Mouse (Mus musculus): ENCODE measurements at regions not wholly inside any gene's neighbourhood (a gene's known extent, or its start where the extent isn't known, plus 50 kb on each side); places are given as distances from the start of the nearest gene placed in this dataset.

DNA sequence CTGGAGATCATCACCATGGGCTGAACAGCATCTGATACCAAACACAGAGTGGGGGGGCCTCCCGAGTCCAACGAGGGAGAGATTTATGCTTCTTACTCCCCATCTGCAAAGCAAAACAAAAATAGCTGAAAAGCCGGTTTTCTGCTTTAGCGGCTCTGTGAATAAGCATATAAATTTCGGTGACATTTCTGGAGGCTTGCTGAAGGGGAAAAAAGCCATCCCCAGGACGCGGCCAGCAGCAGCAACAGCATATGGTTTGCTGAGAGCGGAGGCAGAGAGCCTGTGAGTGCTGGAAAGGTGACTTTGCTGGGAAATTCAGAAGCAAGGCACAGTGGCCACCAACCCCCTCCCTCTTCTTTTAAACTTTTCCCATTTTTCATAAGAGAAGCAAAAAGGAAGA lies 197.7 kb downstream of the H2al1j start:
- DNase-seq (ENCODE audit: low spot score) (no peak), ATAC-seq (ENCODE audit: extremely low read depth, insufficient number of reproducible peaks, low FRiP score, poor library complexity, severe bottlenecking) (no peak)
- no peak for TF ChIP-seq TAL1 (conservative IDR thresholded peaks at IDR 0.05; ENCODE audit: low read depth, low read length)
- TF ChIP-seq POLR2AphosphoS5 (IDR thresholded peaks at IDR 0.05; ENCODE audit: insufficient replicate concordance, low read depth, low read length) = no peak
- TF ChIP-seq GATA2 (IDR thresholded peaks at IDR 0.05; ENCODE audit: borderline replicate concordance, low read depth, low read length) = no peak
- no peak for TF ChIP-seq CTCF (IDR thresholded peaks at IDR 0.05; ENCODE audit: low read depth, low read length)
- TF ChIP-seq GATA1 (IDR thresholded peaks at IDR 0.05; ENCODE audit: borderline replicate concordance, low read length) = no peak
- H3K4me1 ChIP-seq (ENCODE audit: insufficient read depth, low read depth, low read length) = no peaks in the 10 kb centered on the region
- H3K9me3 ChIP-seq (replicated peaks) = no peaks in the 10 kb centered on the region
- no peak overlapping the region for H3K4me3 ChIP-seq (ENCODE audit: low read depth, low read length)
- H3K27me3 ChIP-seq (ENCODE audit: insufficient read depth, low read length) = no peaks in the 10 kb centered on the region
- H3K36me3 ChIP-seq (replicated peaks) = no peaks in the 10 kb centered on the region

DNA sequence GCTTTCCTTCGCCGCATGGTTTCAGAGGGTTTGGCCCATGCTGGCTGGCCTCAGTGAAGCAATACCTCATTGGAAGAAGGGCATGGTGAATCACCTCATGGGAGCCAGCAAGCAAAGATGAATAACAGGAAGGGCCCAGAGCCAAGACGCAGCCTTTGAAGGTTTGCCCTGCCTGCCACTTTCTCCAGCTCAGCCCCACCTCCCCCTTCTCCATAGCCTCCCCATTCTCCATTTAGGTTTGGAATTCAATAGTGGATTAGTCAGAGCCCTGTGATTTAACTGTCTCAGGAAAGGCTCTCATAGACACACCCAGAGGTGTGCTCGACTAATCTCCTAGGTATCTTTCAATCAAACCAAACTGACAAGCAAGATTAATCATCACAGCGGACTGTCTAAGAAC lies 201.0 kb downstream of the H2al1j start:
- H3K4me1 ChIP-seq (ENCODE audit: insufficient read depth, low read depth, low read length) = no peaks in the 10 kb centered on the region
- H3K27me3 ChIP-seq (ENCODE audit: insufficient read depth, low read length) = 0 out of 2 replicates have a peak, but pooled peaks cover 2% of the 10 kb centered on the region
- ATAC-seq (ENCODE audit: extremely low read depth, insufficient number of reproducible peaks, low FRiP score, poor library complexity, severe bottlenecking) = no peak
- H3K9me3 ChIP-seq (replicated peaks) = no peaks in the 10 kb centered on the region
- no peak overlapping the region for H3K4me3 ChIP-seq (ENCODE audit: low read depth, low read length)
- H3K36me3 ChIP-seq (replicated peaks) = no peaks in the 10 kb centered on the region
- TF ChIP-seq CTCF (IDR thresholded peaks at IDR 0.05; ENCODE audit: low read depth, low read length) (no peak), GATA1 (IDR thresholded peaks at IDR 0.05; ENCODE audit: borderline replicate concordance, low read length) (no peak), POLR2AphosphoS5 (IDR thresholded peaks at IDR 0.05; ENCODE audit: insufficient replicate concordance, low read depth, low read length) (no peak), TAL1 (conservative IDR thresholded peaks at IDR 0.05; ENCODE audit: low read depth, low read length) (no peak), GATA2 (IDR thresholded peaks at IDR 0.05; ENCODE audit: borderline replicate concordance, low read depth, low read length) (no peak)
- DNase-seq (ENCODE audit: low spot score) = no peak

DNA sequence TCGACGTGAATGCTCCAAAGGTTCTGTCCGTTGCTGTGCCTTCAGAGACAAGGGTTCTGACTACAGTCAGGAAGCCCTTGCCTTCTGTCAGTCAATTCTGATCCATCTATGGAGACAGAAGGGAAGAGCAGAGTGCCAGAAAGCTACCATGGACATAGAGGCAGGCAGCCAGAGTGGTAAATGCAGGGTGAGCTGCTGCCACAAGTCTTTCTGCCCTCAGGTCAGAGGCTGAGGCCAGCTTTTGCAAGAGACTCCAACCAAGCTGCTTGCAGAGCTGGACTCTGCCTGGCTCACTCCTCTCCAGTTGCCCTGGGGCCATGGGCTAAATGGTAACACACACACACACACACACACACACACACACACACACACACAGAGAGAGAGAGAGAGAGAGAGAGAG lies 201.6 kb downstream of the H2al1j start:
- ATAC-seq (ENCODE audit: extremely low read depth, insufficient number of reproducible peaks, low FRiP score, poor library complexity, severe bottlenecking) (no peak), DNase-seq (ENCODE audit: low spot score) (no peak)
- TF ChIP-seq CTCF (IDR thresholded peaks at IDR 0.05; ENCODE audit: low read depth, low read length) = no peak
- TF ChIP-seq TAL1 (conservative IDR thresholded peaks at IDR 0.05; ENCODE audit: low read depth, low read length) = no peak
- no peak for TF ChIP-seq POLR2AphosphoS5 (IDR thresholded peaks at IDR 0.05; ENCODE audit: insufficient replicate concordance, low read depth, low read length)
- TF ChIP-seq GATA1 (IDR thresholded peaks at IDR 0.05; ENCODE audit: borderline replicate concordance, low read length) = no peak
- TF ChIP-seq GATA2 (IDR thresholded peaks at IDR 0.05; ENCODE audit: borderline replicate concordance, low read depth, low read length) = no peak
- H3K27me3 ChIP-seq (ENCODE audit: insufficient read depth, low read length) = 0 out of 2 replicates have a peak, but pooled peaks cover 2% of the 10 kb centered on the region
- no peaks in the 10 kb centered on the region for H3K4me1 ChIP-seq (ENCODE audit: insufficient read depth, low read depth, low read length)
- H3K36me3 ChIP-seq (replicated peaks) = no peaks in the 10 kb centered on the region
- H3K4me3 ChIP-seq (ENCODE audit: low read depth, low read length) = no peak overlapping the region
- H3K9me3 ChIP-seq (replicated peaks) = no peaks in the 10 kb centered on the region

DNA sequence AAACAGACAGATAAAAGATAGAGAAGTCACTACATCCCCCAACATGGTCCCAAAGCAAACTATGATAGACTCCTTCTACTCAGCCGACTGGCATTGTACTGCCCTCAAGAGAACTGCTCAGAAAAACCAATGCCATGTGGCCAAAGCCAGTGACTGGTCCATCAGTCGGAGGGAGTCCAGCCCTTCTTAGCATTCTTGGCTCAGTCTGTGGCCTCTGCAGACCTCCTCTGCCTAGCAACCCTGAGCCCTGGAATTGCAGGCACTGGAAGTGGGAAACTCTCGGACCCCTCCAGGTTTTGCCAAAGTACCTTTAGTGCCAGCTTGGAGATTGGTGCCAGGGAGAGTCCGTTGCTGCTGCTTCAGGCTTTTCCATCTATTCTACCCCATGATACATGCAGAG lies 205.2 kb downstream of the H2al1j start:
- H3K4me1 ChIP-seq (ENCODE audit: insufficient read depth, low read depth, low read length) = no peaks in the 10 kb centered on the region
- DNase-seq (ENCODE audit: low spot score) (no peak), ATAC-seq (ENCODE audit: extremely low read depth, insufficient number of reproducible peaks, low FRiP score, poor library complexity, severe bottlenecking) (no peak)
- H3K36me3 ChIP-seq (replicated peaks) = no peaks in the 10 kb centered on the region
- H3K27me3 ChIP-seq (ENCODE audit: insufficient read depth, low read length) = 0 out of 2 replicates have a peak, but pooled peaks cover 2% of the 10 kb centered on the region
- H3K4me3 ChIP-seq (ENCODE audit: low read depth, low read length) = no peak overlapping the region
- no peaks in the 10 kb centered on the region for H3K9me3 ChIP-seq (replicated peaks)
- TF ChIP-seq POLR2AphosphoS5 (IDR thresholded peaks at IDR 0.05; ENCODE audit: insufficient replicate concordance, low read depth, low read length) (no peak), CTCF (IDR thresholded peaks at IDR 0.05; ENCODE audit: low read depth, low read length) (no peak), TAL1 (conservative IDR thresholded peaks at IDR 0.05; ENCODE audit: low read depth, low read length) (no peak), GATA2 (IDR thresholded peaks at IDR 0.05; ENCODE audit: borderline replicate concordance, low read depth, low read length) (no peak), GATA1 (IDR thresholded peaks at IDR 0.05; ENCODE audit: borderline replicate concordance, low read length) (no peak)

DNA sequence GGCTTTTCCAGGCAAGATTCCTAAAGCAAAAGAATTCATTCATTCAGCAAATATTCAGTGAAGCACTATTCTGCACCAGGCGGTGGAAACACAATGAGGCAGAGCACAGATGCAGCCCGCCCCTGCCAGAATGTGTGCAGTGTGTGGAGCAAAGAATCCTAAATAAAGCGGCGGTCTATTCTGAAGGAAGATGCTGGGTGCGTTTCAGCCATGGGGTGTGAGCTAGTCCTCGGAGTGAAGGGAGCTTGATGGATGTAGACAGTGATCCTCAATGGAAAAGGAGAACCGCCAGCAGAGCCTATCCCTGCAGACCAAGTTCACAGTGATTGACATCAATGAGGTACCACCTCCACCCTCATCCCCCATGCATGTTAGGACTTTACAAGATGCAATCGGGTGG lies 206.2 kb downstream of the H2al1j start:
- Histone ChIP-seq H3K4me1 (ENCODE audit: insufficient read depth, low read depth, low read length) (no peaks in the 10 kb centered on the region), H3K4me3 (ENCODE audit: low read depth, low read length) (no peak overlapping the region), H3K27me3 (ENCODE audit: insufficient read depth, low read length) (0 out of 2 replicates have a peak, but pooled peaks cover 2% of the 10 kb centered on the region), H3K9me3 (replicated peaks) (no peaks in the 10 kb centered on the region), H3K36me3 (replicated peaks) (no peaks in the 10 kb centered on the region)
- TF ChIP-seq GATA1 (IDR thresholded peaks at IDR 0.05; ENCODE audit: borderline replicate concordance, low read length) = no peak
- no peak for TF ChIP-seq TAL1 (conservative IDR thresholded peaks at IDR 0.05; ENCODE audit: low read depth, low read length)
- no peak for TF ChIP-seq CTCF (IDR thresholded peaks at IDR 0.05; ENCODE audit: low read depth, low read length)
- no peak for TF ChIP-seq POLR2AphosphoS5 (IDR thresholded peaks at IDR 0.05; ENCODE audit: insufficient replicate concordance, low read depth, low read length)
- no peak for TF ChIP-seq GATA2 (IDR thresholded peaks at IDR 0.05; ENCODE audit: borderline replicate concordance, low read depth, low read length)
- DNase-seq (ENCODE audit: low spot score) (no peak), ATAC-seq (ENCODE audit: extremely low read depth, insufficient number of reproducible peaks, low FRiP score, poor library complexity, severe bottlenecking) (no peak)

DNA sequence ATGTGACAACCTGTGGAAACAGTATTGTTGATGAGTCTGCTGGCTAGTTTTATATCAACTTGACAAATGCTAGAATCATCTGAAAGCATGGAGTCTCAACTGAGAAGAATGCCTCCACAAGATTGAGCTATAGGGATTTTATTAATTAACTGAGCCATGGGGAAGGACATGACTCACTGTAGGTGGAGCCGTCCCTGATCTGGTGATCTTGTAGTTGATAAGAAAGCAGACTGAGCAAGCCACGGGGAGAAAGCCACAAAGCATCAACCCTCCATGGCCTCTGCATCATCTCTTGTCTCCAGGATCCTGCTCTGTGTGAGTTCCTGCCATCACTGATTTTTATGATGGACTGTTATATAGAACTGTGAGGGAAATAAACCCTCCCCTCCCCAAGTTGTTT lies 213.4 kb downstream of the H2al1j start:
- Histone ChIP-seq H3K4me1 (ENCODE audit: insufficient read depth, low read depth, low read length) (no peaks in the 10 kb centered on the region), H3K27me3 (ENCODE audit: insufficient read depth, low read length) (no peaks in the 10 kb centered on the region), H3K4me3 (ENCODE audit: low read depth, low read length) (no peak overlapping the region), H3K9me3 (replicated peaks) (no peaks in the 10 kb centered on the region), H3K36me3 (replicated peaks) (no peaks in the 10 kb centered on the region)
- ATAC-seq (ENCODE audit: extremely low read depth, insufficient number of reproducible peaks, low FRiP score, poor library complexity, severe bottlenecking) = no peak
- TF ChIP-seq POLR2AphosphoS5 (IDR thresholded peaks at IDR 0.05; ENCODE audit: insufficient replicate concordance, low read depth, low read length) = no peak
- DNase-seq (ENCODE audit: low spot score) = no peak

Data from G1E (cell line).